26 mouse cellular contexts compared by ENCODE assay signal in the genomic region with DNA sequence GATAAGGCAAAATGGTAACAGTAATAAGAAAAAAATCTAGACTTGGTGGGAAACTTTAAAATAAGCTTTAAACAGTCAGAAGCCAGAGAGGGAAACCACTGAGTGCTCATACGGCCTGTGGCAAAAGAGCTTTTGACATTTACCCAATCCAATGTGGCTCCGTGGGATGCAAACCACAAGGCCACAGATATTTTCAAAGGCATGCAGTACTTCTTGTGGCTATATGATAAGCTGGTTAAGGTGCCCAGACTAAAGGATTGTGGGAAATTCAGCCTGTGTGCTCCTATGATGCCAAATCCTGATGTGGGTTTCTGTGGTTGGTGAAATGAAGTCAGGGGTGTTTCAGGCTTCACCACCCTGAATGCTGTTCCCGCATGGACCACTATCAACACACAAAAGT.
"Had no signal": no experiment of that assay in that cellular context is flagged by ENCODE, and none has a peak within 500 bp of the region (broad histone marks: within the 10 kb centered on the region; RNA-seq: fewer than 3 reads in every experiment).

No protein-coding gene starts in this region.

- H3K4me3 ChIP-seq: gastrocnemius, adult 2 months; heart, embryonic 10.5 days; heart, embryonic 12.5 days; hindbrain, embryonic 10.5 days; hindbrain, embryonic 12.5 days; intestine, embryonic 15.5 days; layer of hippocampus, adult 2 months; left cerebral cortex, adult 2 months; limb, embryonic 13.5 days; limb, embryonic 15.5 days; liver, embryonic 12.5 days had no signal

- ATAC-seq: hindbrain, embryonic 16.5 days; inflammation-experienced regulatory T-cells, adult 6 months; intestine, embryonic 15.5 days; intestine, postnatal 0 days; liver, embryonic 12.5 days had no signal

- H3K4me2 ChIP-seq: heart, embryonic 12.5 days; hindbrain, embryonic 12.5 days; hindbrain, embryonic 14.5 days; intestine, embryonic 15.5 days; limb, embryonic 13.5 days; limb, embryonic 15.5 days; liver, embryonic 12.5 days had no signal

- H3K27me3 ChIP-seq: heart, embryonic 12.5 days; hindbrain, embryonic 12.5 days; intestine, embryonic 15.5 days; limb, embryonic 13.5 days; limb, embryonic 15.5 days; liver, embryonic 12.5 days had no signal

- H3K9ac ChIP-seq: heart, embryonic 12.5 days; hindbrain, embryonic 12.5 days; hindbrain, embryonic 14.5 days; intestine, embryonic 15.5 days; limb, embryonic 13.5 days; limb, embryonic 15.5 days; liver, embryonic 12.5 days; liver, embryonic 14.5 days had no signal

- H3K4me1 ChIP-seq: intestine, embryonic 15.5 days; liver, embryonic 12.5 days had no signal

- DNase-seq: gastrocnemius, adult 2 months; gastrocnemius, postnatal 10 days; gastrocnemius, postnatal 36 days; heart, adult 18-20 months; heart, postnatal 10 days; heart, postnatal 4 days; kidney, adult 18-20 months; kidney, adult 8-10 months; kidney, postnatal 10 days; kidney, postnatal 25 days; kidney, postnatal 4 days had no signal

- H3K27ac ChIP-seq: gastrocnemius, adult 2 months; heart, embryonic 10.5 days; hindbrain, embryonic 10.5 days; hindbrain, embryonic 12.5 days; hindbrain, embryonic 14.5 days; intestine, embryonic 15.5 days; layer of hippocampus, adult 2 months; left cerebral cortex, adult 2 months; limb, embryonic 15.5 days; liver, embryonic 12.5 days; liver, embryonic 14.5 days had no signal

- H3K9me3 ChIP-seq: heart, embryonic 10.5 days; hindbrain, embryonic 10.5 days; hindbrain, embryonic 12.5 days; intestine, embryonic 15.5 days; limb, embryonic 15.5 days; liver, embryonic 12.5 days had no signal

- H3K36me3 ChIP-seq: heart, embryonic 10.5 days; heart, embryonic 12.5 days; hindbrain, embryonic 10.5 days; hindbrain, embryonic 12.5 days; intestine, embryonic 15.5 days; limb, embryonic 13.5 days; limb, embryonic 15.5 days; liver, embryonic 12.5 days had no signal
